Mouse (Mus musculus): Measurements from ENCODE around the gene Gm26566. TPM values are rescaled to one million over a fixed set of nuclear protein-coding genes. Genes with fewer than 3 reads are reported as not detected.

The Gm26566 gene
- polyA plus RNA-seq, 1 experiment from 2014 or later, result 0.62 TPM

Other genes with a start within 250 kb of the Gm26566 start
- not detected in 2 replicates for gene Ifnb1, start 199.0 kb upstream of the Gm26566 start, polyA plus RNA-seq (2015; fragmentation: Nextera tagmentation; extraction: Ambion mirVana)
- not detected in 2 replicates for gene Ifna15, start 163.6 kb upstream of the Gm26566 start, polyA plus RNA-seq (2015; fragmentation: Nextera tagmentation; extraction: Ambion mirVana)
- gene Ifna14, start 150.0 kb upstream of the Gm26566 start, polyA plus RNA-seq (2015; fragmentation: Nextera tagmentation; extraction: Ambion mirVana), result not detected in 2 replicates
- not detected in 2 replicates for gene Ifna9, start 129.4 kb upstream of the Gm26566 start, polyA plus RNA-seq (2015; fragmentation: Nextera tagmentation; extraction: Ambion mirVana)
- not detected in 2 replicates for gene Ifna12, start 118.4 kb upstream of the Gm26566 start, polyA plus RNA-seq (2015; fragmentation: Nextera tagmentation; extraction: Ambion mirVana)
- not detected in 2 replicates for gene C87499, start 87.4 kb upstream of the Gm26566 start, polyA plus RNA-seq (2015; fragmentation: Nextera tagmentation; extraction: Ambion mirVana)
- gene Ifna13, start 77.3 kb upstream of the Gm26566 start, polyA plus RNA-seq (2015; fragmentation: Nextera tagmentation; extraction: Ambion mirVana), result not detected in 2 replicates
- gene Ifna16, start 44.9 kb upstream of the Gm26566 start, polyA plus RNA-seq (2015; fragmentation: Nextera tagmentation; extraction: Ambion mirVana), result not detected in 2 replicates
- gene Ifna2, start 37.9 kb upstream of the Gm26566 start, polyA plus RNA-seq (2015; fragmentation: Nextera tagmentation; extraction: Ambion mirVana), result not detected in 2 replicates
- not detected in 2 replicates for gene Ifnab, start 30.4 kb upstream of the Gm26566 start, polyA plus RNA-seq (2015; fragmentation: Nextera tagmentation; extraction: Ambion mirVana)
- 63.4 and 69.9 TPM in 2 replicates for gene Klhl9, start 660 bp downstream of the Gm26566 start, polyA plus RNA-seq (2015; fragmentation: Nextera tagmentation; extraction: Ambion mirVana)
- not detected in 2 replicates for gene Gm13271, start 33.1 kb downstream of the Gm26566 start, polyA plus RNA-seq (2015; fragmentation: Nextera tagmentation; extraction: Ambion mirVana)
- 0.21 TPM in 1 of 2 replicates, not detected in the other for gene Gm13283, start 38.3 kb downstream of the Gm26566 start, polyA plus RNA-seq (2015; fragmentation: Nextera tagmentation; extraction: Ambion mirVana)
- gene Gm13290, start 52.0 kb downstream of the Gm26566 start, polyA plus RNA-seq (2015; fragmentation: Nextera tagmentation; extraction: Ambion mirVana), result 0.44 and 0.83 TPM in 2 replicates
- not detected in 2 replicates for gene Gm13289, start 55.1 kb downstream of the Gm26566 start, polyA plus RNA-seq (2015; fragmentation: Nextera tagmentation; extraction: Ambion mirVana)
- 0.28 TPM in 1 of 2 replicates, not detected in the other for gene Gm13272, start 58.0 kb downstream of the Gm26566 start, polyA plus RNA-seq (2015; fragmentation: Nextera tagmentation; extraction: Ambion mirVana)
- gene Ifnz, start 60.3 kb downstream of the Gm26566 start, polyA plus RNA-seq (2015; fragmentation: Nextera tagmentation; extraction: Ambion mirVana), result 0.11 TPM in 1 of 2 replicates, not detected in the other
- gene Gm13276, start 63.9 kb downstream of the Gm26566 start, polyA plus RNA-seq (2015; fragmentation: Nextera tagmentation; extraction: Ambion mirVana), result not detected in 2 replicates
- not detected in 2 replicates for gene Gm13277, start 66.8 kb downstream of the Gm26566 start, polyA plus RNA-seq (2015; fragmentation: Nextera tagmentation; extraction: Ambion mirVana)
- not detected in 2 replicates for gene Gm13278, start 69.7 kb downstream of the Gm26566 start, polyA plus RNA-seq (2015; fragmentation: Nextera tagmentation; extraction: Ambion mirVana)
- gene Gm13275, start 72.7 kb downstream of the Gm26566 start, polyA plus RNA-seq (2015; fragmentation: Nextera tagmentation; extraction: Ambion mirVana), result not detected in 2 replicates
- gene Gm13279, start 75.6 kb downstream of the Gm26566 start, polyA plus RNA-seq (2015; fragmentation: Nextera tagmentation; extraction: Ambion mirVana), result not detected in 2 replicates
- 0.47 and 0.53 TPM in 2 replicates for gene Gm13285, start 77.9 kb downstream of the Gm26566 start, polyA plus RNA-seq (2015; fragmentation: Nextera tagmentation; extraction: Ambion mirVana)
- gene Gm13287, start 81.4 kb downstream of the Gm26566 start, polyA plus RNA-seq (2015; fragmentation: Nextera tagmentation; extraction: Ambion mirVana), result not detected in 2 replicates
- gene Gm13288, start 83.7 kb downstream of the Gm26566 start, polyA plus RNA-seq (2015; fragmentation: Nextera tagmentation; extraction: Ambion mirVana), result not detected in 2 replicates
- gene Ifna7, start 94.4 kb downstream of the Gm26566 start, polyA plus RNA-seq (2015; fragmentation: Nextera tagmentation; extraction: Ambion mirVana), result not detected in 2 replicates
- not detected in 2 replicates for gene Ifna11, start 98.2 kb downstream of the Gm26566 start, polyA plus RNA-seq (2015; fragmentation: Nextera tagmentation; extraction: Ambion mirVana)
- gene Ifna6, start 105.6 kb downstream of the Gm26566 start, polyA plus RNA-seq (2015; fragmentation: Nextera tagmentation; extraction: Ambion mirVana), result not detected in 2 replicates
- gene Ifna5, start 113.7 kb downstream of the Gm26566 start, polyA plus RNA-seq (2015; fragmentation: Nextera tagmentation; extraction: Ambion mirVana), result not detected in 2 replicates
- gene Ifna4, start 120.1 kb downstream of the Gm26566 start, polyA plus RNA-seq (2015; fragmentation: Nextera tagmentation; extraction: Ambion mirVana), result not detected in 2 replicates
- gene Ifna1, start 128.3 kb downstream of the Gm26566 start, polyA plus RNA-seq (2015; fragmentation: Nextera tagmentation; extraction: Ambion mirVana), result not detected in 2 replicates
- not detected in 2 replicates for gene Ifne, start 158.4 kb downstream of the Gm26566 start, polyA plus RNA-seq (2015; fragmentation: Nextera tagmentation; extraction: Ambion mirVana)

All from intestine, embryonic 16.5 days (tissue).